Mouse (Mus musculus) gonadal fat pad, adult 2 months (tissue): ENCODE results near the gene Mrto4. TPM values are rescaled to one million over a fixed set of nuclear protein-coding genes. Genes with fewer than 3 reads are reported as not detected.

Source experiments
- DNase-seq: peaks from one replicate; pipeline ENCODE4 v3.0.0-alpha.2; 2012; ENCODE audit warnings: low read depth
- polyA plus RNA-seq: library from polyadenylated mRNA; depleted of rRNA; stranded (reverse); fragments of >200 nt; gene quantifications from 2 replicates; pipeline ENCODE4 v1.2.3, GENCODE M21; 2012

Mrto4 gene
- polyA plus RNA-seq, 1 experiment: 19.9 TPM

GRCm38 (mm10) chr4:139340835-139341234 lies 11.5 kb downstream of the Mrto4 start:
- no peak for DNase-seq

DNA sequence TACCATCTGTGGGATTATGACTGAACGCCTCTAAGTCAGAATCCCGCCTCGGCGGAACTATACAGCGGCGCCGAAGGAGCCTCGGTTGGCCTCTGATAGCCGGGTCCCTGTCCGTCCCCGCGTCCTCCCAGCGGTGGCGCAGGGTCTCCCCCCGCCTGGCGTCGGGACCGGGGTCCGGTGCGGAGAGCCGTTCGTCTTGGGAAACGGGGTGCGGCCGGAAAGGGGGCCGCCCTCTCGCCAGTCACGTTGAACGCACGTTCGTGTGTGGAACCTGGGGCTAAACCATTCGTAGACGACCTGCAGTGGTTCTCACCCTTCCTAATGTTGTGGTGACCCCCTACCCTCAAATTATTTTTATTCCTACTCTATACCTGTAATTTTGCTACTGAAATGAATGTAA lies 14.2 kb downstream of the Mrto4 start:
- no peak for DNase-seq

DNA sequence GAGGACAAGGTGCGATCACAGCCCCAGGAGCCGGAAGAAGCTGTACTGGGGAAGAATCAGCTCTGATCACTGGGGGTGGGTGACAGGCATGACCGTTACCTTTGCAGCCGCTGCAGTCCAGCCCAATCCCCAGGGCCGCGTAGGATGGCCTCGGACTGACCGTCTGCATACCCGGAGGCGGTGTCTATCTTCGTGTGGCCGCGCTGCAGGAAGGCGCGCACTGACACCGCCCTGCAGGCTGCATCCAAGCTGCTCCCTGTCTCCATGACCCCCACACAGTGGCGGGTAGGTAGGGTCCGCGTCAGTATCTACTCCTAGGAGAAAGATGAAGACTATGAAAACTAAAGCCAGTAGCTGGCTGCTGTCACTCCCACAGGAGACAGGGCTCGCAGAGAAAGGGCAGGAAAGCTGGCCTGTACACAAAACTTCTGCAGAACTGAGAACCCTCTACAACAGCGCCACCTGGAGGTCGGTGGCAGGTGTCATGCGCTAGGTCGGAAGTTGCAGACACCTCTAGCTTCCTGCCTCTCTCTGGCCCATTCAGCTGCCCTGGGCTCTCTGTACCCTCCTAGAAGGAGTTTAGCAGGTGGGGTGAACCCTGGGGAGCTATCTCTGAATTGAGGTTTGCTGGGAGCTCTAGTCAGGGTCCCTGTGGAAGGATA lies 15.4 kb downstream of the Mrto4 start:
- no peak for DNase-seq

DNA sequence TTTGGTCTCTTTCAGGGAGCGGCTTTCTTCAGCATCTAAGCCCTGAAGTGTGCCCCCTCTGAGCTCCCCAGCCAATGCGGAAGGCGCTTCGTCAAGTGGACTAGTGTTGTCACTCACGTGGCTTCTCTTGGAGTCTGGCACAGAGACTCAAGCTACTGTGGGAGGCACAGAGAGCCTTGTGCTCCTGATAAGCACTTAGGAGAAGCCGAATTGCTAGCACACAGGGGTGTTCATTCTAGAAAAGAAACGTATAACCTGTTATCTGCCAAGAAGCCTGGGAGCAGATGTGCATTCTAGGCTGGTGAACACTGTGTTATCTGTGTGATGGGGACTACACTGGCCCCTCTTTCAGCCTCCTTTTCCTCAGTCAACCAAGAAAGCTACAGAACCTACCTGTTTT lies 16.9 kb downstream of the Mrto4 start:
- DNase-seq: no peak

DNA sequence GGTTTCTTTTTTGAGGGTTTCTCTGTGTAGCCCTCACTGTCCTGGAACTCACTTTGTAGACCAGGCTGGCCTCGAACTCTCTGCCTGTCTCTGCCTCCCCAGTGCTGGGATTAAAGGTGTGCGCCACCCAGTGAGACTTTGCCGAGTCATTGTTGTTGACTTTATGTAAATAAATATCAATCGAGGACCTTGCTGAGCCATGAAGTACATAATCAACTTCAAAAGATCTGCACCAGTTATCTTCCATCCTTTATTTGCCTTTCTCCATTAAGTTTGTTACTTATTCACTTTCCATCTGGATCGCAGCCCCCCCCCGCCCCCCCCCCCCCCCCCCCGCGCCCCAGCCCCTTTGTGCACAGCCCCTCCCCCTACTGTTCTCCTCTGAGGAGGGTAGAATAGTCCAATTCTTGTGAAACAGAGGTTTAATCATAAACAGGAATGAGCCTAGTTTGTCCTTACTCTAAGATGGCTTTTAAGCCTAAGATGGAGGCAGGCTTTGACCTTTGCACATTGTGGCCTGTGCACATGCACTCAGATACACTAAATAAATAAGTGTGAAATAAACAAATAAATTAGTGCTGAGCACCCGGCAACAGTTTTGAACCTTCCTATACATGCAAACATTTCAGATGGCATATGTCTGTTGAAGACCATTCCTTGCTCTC lies 17.6 kb downstream of the Mrto4 start:
- no peak for DNase-seq

GRCm38 (mm10) chr4:139330605-139331004 lies 21.8 kb downstream of the Mrto4 start:
- DNase-seq: no peak

- DNase-seq: no peak
Measured at GRCm38 (mm10) chr4:139319740-139320139, 32.6 kb downstream of the Mrto4 start.

DNA sequence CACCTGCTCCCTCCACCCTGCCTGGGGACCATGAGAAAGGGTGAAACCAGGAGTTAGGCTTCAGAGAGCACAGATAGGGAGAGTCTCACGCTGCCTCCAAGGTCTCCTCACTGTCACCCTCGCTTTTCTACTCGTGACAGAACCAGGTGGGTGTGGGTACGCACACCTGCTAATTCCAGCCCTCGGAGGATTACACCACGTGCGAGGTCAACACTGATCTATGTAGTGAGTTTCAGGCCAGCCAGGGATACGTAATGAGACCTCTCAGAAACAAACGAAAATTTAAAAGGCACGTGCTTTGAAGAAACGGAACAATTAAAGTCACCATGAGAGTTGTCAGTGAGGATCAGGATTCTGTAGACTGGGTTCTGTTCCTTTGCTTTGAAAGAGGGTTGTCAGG lies 33.9 kb downstream of the Mrto4 start:
- DNase-seq: no peak

DNA sequence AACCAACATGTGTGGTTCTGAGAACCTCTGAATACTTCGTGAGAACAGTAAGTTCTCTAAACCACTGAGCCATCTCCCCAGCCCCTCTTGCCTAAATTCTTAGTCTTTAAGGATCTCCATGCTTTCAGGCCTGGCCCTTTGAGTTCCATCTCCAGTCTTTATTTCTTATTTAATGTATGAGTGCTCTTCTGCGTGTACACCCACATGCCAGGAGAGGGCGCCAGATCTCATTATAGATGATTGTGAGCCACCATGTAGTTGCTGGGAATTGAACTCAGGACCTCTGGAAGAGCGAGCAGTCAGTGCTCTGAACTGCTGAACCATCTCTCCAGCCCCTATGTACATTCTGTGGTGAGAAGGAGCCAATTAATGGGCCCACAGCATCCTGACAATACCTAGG lies 39.7 kb downstream of the Mrto4 start:
- DNase-seq: no peak

- DNase-seq: no peak
Measured at GRCm38 (mm10) chr4:139311707-139312106, 40.7 kb downstream of the Mrto4 start.

DNA sequence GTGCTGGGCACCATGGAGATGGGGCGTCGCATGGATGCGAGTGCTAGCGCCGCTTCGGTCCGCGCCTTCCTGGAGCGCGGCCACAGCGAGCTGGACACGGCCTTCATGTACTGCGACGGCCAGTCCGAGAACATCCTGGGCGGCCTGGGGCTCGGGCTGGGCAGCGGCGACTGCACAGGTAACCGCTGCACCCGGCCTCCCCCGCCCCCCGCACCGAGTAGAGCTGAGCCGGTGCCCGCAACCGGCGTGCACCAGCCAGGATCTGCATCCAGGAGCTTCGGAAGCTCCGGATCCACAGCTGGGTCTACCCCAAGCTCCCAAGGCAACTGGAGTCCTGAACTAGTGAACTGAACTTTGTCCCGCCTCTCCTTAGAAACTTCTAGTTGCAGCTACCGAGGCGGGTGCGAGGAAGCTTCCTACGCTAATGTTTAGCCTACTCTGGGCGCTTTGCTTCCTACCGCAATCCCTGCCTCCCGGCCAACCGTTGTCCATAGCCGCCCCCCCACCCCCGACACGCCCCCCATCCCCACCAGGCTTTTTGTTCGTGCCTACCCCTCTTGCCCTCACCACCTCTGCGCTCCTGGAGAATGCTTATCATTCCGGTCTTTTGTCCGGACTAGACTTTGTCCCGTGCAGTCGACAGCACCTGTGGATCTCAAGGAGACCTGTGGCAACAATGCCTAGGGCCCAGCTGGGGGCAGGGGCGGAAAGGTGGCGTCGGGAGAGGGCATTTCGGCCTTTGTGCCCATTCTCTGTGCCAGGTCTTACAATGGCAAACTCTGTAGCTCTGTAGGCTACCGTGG lies 41.3 kb downstream of the Mrto4 start:
- no peak for DNase-seq

- no peak for DNase-seq
Measured at GRCm38 (mm10) chr4:139310171-139310898, 42.0 kb downstream of the Mrto4 start, which contains the start of the genes Pqlc2 and Akr7a5. Gene Pqlc2 (minus strand): TSS chr4:139310708. Gene Akr7a5 (plus strand): TSS chr4:139310744.

GRCm38 (mm10) chr4:139309651-139310050 lies 42.7 kb downstream of the Mrto4 start:
- DNase-seq: no peak

- no peak for DNase-seq
Measured at GRCm38 (mm10) chr4:139307916-139308315, 44.5 kb downstream of the Mrto4 start.

- no peak for DNase-seq
Measured at GRCm38 (mm10) chr4:139305521-139305920, 46.9 kb downstream of the Mrto4 start.

- no peak for DNase-seq
Measured at GRCm38 (mm10) chr4:139302241-139302640, 50.1 kb downstream of the Mrto4 start.

DNA sequence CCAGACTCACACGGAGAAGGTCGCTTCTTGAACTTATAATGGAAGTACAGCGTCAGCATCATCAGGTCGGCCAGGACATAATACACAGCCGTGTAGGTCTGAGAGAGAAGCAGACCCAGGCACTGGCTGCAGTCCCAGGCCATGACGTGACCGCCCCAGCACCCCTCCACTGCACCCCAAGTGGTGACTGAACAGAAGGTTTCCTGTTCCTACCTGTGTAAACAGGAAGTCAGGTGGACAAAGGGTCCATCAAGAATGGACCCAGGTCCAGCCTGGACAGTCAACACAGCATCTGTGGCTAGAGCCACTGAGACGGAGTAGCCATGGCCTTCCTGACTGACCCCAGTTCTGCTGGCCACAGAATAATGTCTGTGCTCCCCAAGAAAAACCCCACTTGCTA lies 50.6 kb downstream of the Mrto4 start:
- DNase-seq: no peak

DNA sequence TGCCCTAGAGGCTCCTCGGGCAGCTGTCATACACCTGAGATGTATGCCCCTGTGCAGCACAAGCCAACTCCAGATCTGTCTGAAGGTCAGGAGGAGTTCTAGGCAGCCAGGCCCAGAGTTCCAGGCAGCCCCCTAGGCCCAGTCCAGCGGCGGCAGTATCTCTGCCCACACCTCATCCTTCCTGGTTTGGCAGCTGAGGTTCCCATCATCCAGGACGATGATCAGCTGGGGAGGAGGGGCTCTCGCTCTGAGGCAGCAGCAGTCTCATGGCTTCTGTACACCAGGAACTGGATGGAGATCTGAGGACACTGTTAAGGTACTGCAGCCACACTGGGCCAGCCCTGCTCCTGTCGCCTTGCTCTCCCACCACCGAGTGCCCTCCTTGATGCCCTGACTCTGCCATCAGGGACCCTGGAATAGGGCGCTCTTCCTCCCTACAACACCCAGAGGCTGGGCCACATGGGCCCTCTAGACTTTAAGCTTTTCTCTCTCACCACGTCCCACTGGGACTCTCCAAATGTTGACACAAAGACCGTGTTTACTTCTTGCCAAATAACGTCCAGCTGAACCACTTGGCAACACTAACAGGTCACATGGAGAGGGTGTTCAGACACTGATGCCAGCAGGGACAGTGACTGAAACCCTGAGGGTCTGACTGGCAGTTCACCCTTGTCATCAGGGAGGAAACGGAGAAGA lies 53.6 kb downstream of the Mrto4 start:
- no peak for DNase-seq

DNA sequence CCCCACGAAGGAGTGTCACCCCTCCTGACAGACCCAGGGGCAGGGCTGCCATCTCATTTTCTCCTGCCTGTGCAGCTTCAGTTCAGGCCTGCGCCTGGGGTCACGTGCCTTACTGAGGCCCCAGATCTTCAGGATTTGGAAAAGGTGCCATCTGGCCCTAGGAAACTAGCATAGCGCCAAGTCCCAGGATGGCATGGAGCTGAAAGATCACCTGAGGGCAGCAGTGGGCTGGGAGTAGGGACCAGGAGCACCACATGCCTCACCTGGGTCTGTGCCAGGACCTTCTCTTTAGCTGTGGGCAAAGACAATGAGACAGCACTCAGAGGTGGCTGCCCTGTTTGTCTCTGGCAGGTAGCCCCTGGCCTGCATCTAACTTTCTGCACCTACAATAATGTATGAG lies 54.8 kb downstream of the Mrto4 start:
- DNase-seq: no peak
